Mouse (Mus musculus): ENCODE measurements at regions not wholly inside any gene's neighbourhood (a gene's known extent, or its start where the extent isn't known, plus 50 kb on each side); places are given as distances from the start of the nearest gene placed in this dataset.

- TF ChIP-seq MYOG (IDR thresholded peaks at IDR 0.05; ENCODE audit: control insufficient read depth, extremely low read depth, insufficient read length): no peak
- TF ChIP-seq CTCF (IDR thresholded peaks at IDR 0.05; ENCODE audit: control insufficient read depth, insufficient read depth, insufficient read length): no peak
- TF ChIP-seq CEBPB (IDR thresholded peaks at IDR 0.05; ENCODE audit: low read depth): no peak
- no peak for TF ChIP-seq MYOD1 (IDR thresholded peaks at IDR 0.05; ENCODE audit: control insufficient read depth, insufficient read length, low read depth)
Measured at GRCm38 (mm10) chr4:8370786-8371185, 131.9 kb upstream of the Car8 start.
